Mouse (Mus musculus) ES-Bruce4 (cell line): Measurements from ENCODE around the gene Taf15. TPM values are rescaled to one million over a fixed set of nuclear protein-coding genes. Genes with fewer than 3 reads are reported as not detected.

Experiments used
- H3K27ac ChIP-seq: 2 replicates; pipeline ENCODE4 v1.5.1; 2012; ENCODE audit warnings: low read length, inconsistent platforms; ENCODE audit not compliant: insufficient read depth
- H3K27me3 ChIP-seq: 2 replicates; pipeline ENCODE4 v1.6.1; 2012; ENCODE audit warnings: mild to moderate bottlenecking, low read length, inconsistent platforms; ENCODE audit not compliant: control insufficient read depth, poor library complexity, insufficient read depth, severe bottlenecking
- H3K36me3 ChIP-seq: 2 replicates; pipeline ENCODE4 v1.6.1; 2012; ENCODE audit warnings: inconsistent platforms, mild to moderate bottlenecking, low read length, moderate library complexity; ENCODE audit not compliant: control insufficient read depth, poor library complexity, insufficient read depth, severe bottlenecking
- H3K4me1 ChIP-seq: one replicate; pipeline ENCODE4 v1.8.1; 2011; ENCODE audit warnings: low read length; ENCODE audit not compliant: control insufficient read depth, insufficient read depth
- H3K4me3 ChIP-seq: 2 replicates; pipeline ENCODE4 v1.5.1; 2011; ENCODE audit warnings: low read depth, mild to moderate bottlenecking, low read length
- H3K9ac ChIP-seq: 2 replicates; pipeline ENCODE4 v1.6.1; 2012; ENCODE audit warnings: low read depth, mild to moderate bottlenecking, inconsistent platforms; ENCODE audit not compliant: poor library complexity, severe bottlenecking
- H3K9me3 ChIP-seq: replicated peaks from 2 replicates; pipeline ENCODE4 v1.6.1; 2012; ENCODE audit warnings: mild to moderate bottlenecking, low read length, inconsistent platforms; ENCODE audit not compliant: control insufficient read depth, poor library complexity, insufficient read depth, severe bottlenecking
- CTCF ChIP-seq: IDR thresholded peaks from one replicate; pipeline ENCODE4 v1.8.1; 2011; ENCODE audit warnings: low read depth, low read length
- EP300 ChIP-seq: IDR thresholded peaks from 2 replicates; pipeline ENCODE4 v1.6.1; 2011; ENCODE audit warnings: low read depth, low read length; ENCODE audit not compliant: insufficient read depth
- POLR2A ChIP-seq: IDR thresholded peaks from one replicate; pipeline ENCODE4 v1.8.1; 2011; ENCODE audit warnings: low read length; ENCODE audit not compliant: insufficient read depth
- polyA plus RNA-seq: library from polyadenylated mRNA; stranded (reverse); fragments of >200 nt; gene quantifications from 2 replicates; pipeline ENCODE4 v1.2.4, GENCODE M21; 2011; ENCODE audit warnings: low read depth; ENCODE audit not compliant: missing spikeins, insufficient read depth, insufficient read length

Taf15 gene
- polyA plus RNA-seq, 1 experiment = 326 TPM

GRCm38 (mm10) chr11:83462711-83463244, 10.1 kb upstream of the Taf15 start, which contains the start of gene Mmp28:
TSS of gene Mmp28 (minus strand) at chr11:83463071.
- no peaks in the 10 kb centered on the region for H3K9me3 ChIP-seq
- peaks cover 2% of the 10 kb centered on the region for H3K4me1 ChIP-seq
- H3K36me3 ChIP-seq = no peaks in the 10 kb centered on the region
- peak within 1 kb of the TSS; percentile 63 for H3K4me3 ChIP-seq
- H3K27me3 ChIP-seq = peaks cover 3% of the 10 kb centered on the region; the same call in 1 of the 2 replicates
- TF ChIP-seq EP300 = no peak
- no peak for TF ChIP-seq CTCF
- TF ChIP-seq POLR2A = no peak
- peak within 1 kb of the TSS; percentile 42 for H3K9ac ChIP-seq
- H3K27ac ChIP-seq = no peak within 1 kb of the TSS

- no peak overlapping the region for H3K9ac ChIP-seq
- peaks cover 2% of the 10 kb centered on the region for H3K4me1 ChIP-seq
- H3K36me3 ChIP-seq = no peaks in the 10 kb centered on the region
- no peak overlapping the region for H3K4me3 ChIP-seq
- H3K27ac ChIP-seq = no peak overlapping the region
- H3K9me3 ChIP-seq = no peaks in the 10 kb centered on the region
- peaks cover 3% of the 10 kb centered on the region; the same call in 1 of the 2 replicates for H3K27me3 ChIP-seq
- TF ChIP-seq CTCF = no peak
- no peak for TF ChIP-seq EP300
- TF ChIP-seq POLR2A = no peak
Measured at GRCm38 (mm10) chr11:83465976-83466375, 6.9 kb upstream of the Taf15 start.

GRCm38 (mm10) chr11:83467120-83467652, 5.7 kb upstream of the Taf15 start:
- Histone ChIP-seq H3K27ac (no peak overlapping the region), H3K4me3 (no peak overlapping the region), H3K27me3 (peaks cover 3% of the 10 kb centered on the region; the same call in 1 of the 2 replicates), H3K9me3 (no peaks in the 10 kb centered on the region), H3K36me3 (no peaks in the 10 kb centered on the region), H3K4me1 (peaks cover 2% of the 10 kb centered on the region), H3K9ac (no peak overlapping the region)
- TF ChIP-seq EP300 (no peak), CTCF (no peak), POLR2A (no peak)

GRCm38 (mm10) chr11:83468765-83469164, 4.1 kb upstream of the Taf15 start:
- TF ChIP-seq POLR2A (no peak), EP300 (no peak), CTCF (no peak)
- H3K27me3 ChIP-seq = peaks cover 3% of the 10 kb centered on the region; the same call in 1 of the 2 replicates
- peaks cover 2% of the 10 kb centered on the region for H3K4me1 ChIP-seq
- H3K9ac ChIP-seq = no peak overlapping the region
- no peak overlapping the region for H3K4me3 ChIP-seq
- no peaks in the 10 kb centered on the region for H3K36me3 ChIP-seq
- H3K27ac ChIP-seq = no peak overlapping the region
- H3K9me3 ChIP-seq = no peaks in the 10 kb centered on the region

DNA sequence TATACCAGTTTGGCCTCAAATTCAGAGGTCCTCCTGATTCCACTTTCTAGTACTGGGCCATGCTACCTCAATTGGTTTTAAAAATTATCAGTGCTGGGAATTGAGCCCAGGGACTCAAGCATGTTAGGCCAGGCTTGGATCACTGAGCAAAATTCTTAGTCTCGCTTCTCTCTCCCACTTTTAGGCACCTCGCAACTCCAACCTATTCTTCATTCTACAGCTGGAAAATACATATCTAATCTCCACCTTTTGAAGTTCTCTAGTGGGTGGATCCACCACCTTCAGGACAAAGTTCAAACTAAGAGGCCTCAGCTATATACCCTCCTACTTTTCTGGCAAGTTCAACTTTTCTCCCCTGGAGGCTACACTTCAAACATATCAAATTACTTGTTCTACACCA, 1.1 kb upstream of the Taf15 start:
- no peaks in the 10 kb centered on the region for H3K4me1 ChIP-seq
- H3K9ac ChIP-seq = peak overlapping the region; percentile 98
- peak overlapping the region; percentile 89 for H3K27ac ChIP-seq
- no peaks in the 10 kb centered on the region for H3K27me3 ChIP-seq
- 0 out of 2 replicates have a peak overlapping the region, but pooled peaks have one; percentile 66 for H3K4me3 ChIP-seq
- peaks cover 19% of the 10 kb centered on the region for H3K36me3 ChIP-seq
- no peak for TF ChIP-seq CTCF
- no peak for TF ChIP-seq POLR2A
- no peak for TF ChIP-seq EP300
- no peaks in the 10 kb centered on the region for H3K9me3 ChIP-seq

- H3K9ac ChIP-seq = peak overlapping the region; percentile 98
- H3K4me1 ChIP-seq = no peaks in the 10 kb centered on the region
- H3K27me3 ChIP-seq = no peaks in the 10 kb centered on the region
- no peak for TF ChIP-seq POLR2A
- TF ChIP-seq EP300 = no peak
- TF ChIP-seq CTCF = no peak
- H3K36me3 ChIP-seq = peaks cover 29% of the 10 kb centered on the region
- H3K4me3 ChIP-seq = peak overlapping the region; percentile 96
- H3K9me3 ChIP-seq = no peaks in the 10 kb centered on the region
- H3K27ac ChIP-seq = peak overlapping the region; percentile 6; the same call in 1 of the 2 replicates
Measured at GRCm38 (mm10) chr11:83473235-83474016, 540 bp downstream of the Taf15 start.
